Mouse (Mus musculus): Measurements from ENCODE around the gene Nfasc.

GRCm38 (mm10) chr1:132628183-132628582 lies 113.4 kb downstream of the Nfasc start:
- TF ChIP-seq NELFE (IDR thresholded peaks at IDR 0.05; ENCODE audit: low read depth, low read length) (no peak), USF1 (IDR thresholded peaks at IDR 0.05; ENCODE audit: low read depth, low read length) (no peak), PAX5 (IDR thresholded peaks at IDR 0.05; ENCODE audit: low read length) (no peak), CTCF (conservative IDR thresholded peaks at IDR 0.05 in 1 of 2, IDR thresholded peaks at IDR 0.05 in 1 of 2; ENCODE audit: low read depth in 2 of 2, low read length in 2 of 2) (no peak), UBTF (IDR thresholded peaks at IDR 0.05; ENCODE audit: low read depth, low read length) (no peak), JUND (conservative IDR thresholded peaks at IDR 0.05; ENCODE audit: low read depth, low read length) (no peak), MXI1 (IDR thresholded peaks at IDR 0.05; ENCODE audit: low read depth, low read length) (no peak), RCOR1 (conservative IDR thresholded peaks at IDR 0.05; ENCODE audit: low read depth, low read length) (no peak)
